In genomic region chr4:149425801-149426292, GRCm38 (mm10) we compare ENCODE assay signal across 8 mouse cellular contexts. TPM values are rescaled to one million over a fixed set of nuclear protein-coding genes. Genes with fewer than 3 reads are reported as not detected.
DNase-seq lines count a peak whose midpoint lies in the region; ATAC-seq and TF ChIP-seq lines count a peak whose summit lies in the region.
"Had no signal": no experiment of that assay in that cellular context is flagged by ENCODE, and none has a peak within 500 bp of the region (broad histone marks: within the 10 kb centered on the region; RNA-seq: fewer than 3 reads in every experiment).

No protein-coding gene starts in this region.

- peak overlapping the region; percentile 67 for H3K4me2 ChIP-seq in embryonic facial prominence, embryonic 15.5 days (replicated peaks)
- H3K4me2 ChIP-seq in liver, embryonic 16.5 days (ENCODE audit: low read depth, low read length) = peak overlapping the region; percentile 72

- WGBS in bone marrow, adult 2 months = under 1% methylated on average over 35 of the region's 35 CpGs
- under 1% methylated on average over 35 of the region's 35 CpGs for WGBS in embryonic facial prominence, embryonic 15.5 days
- 0% methylated on average over 35 of the region's 35 CpGs for WGBS in liver, embryonic 16.5 days (ENCODE audit: insufficient replicate concordance)

- no peak; the same call in 1 of the 2 replicates for TF ChIP-seq POLR2A in bone marrow, adult 2 months (IDR thresholded peaks at IDR 0.05; ENCODE audit: borderline replicate concordance, control insufficient read depth, low read depth, low read length)

- ATAC-seq in embryonic facial prominence, embryonic 15.5 days (ENCODE audit: insufficient number of reproducible peaks, low FRiP score, low TSS enrichment, low read depth) = no peak
- peak; percentile 16 for ATAC-seq in inflammation-experienced regulatory T-cells, adult 6 months
- peak; percentile 58 for ATAC-seq in liver, embryonic 16.5 days (ENCODE audit: low read depth)

- H3K36me3 ChIP-seq in embryonic facial prominence, embryonic 15.5 days = no peaks in the 10 kb centered on the region
- no peaks in the 10 kb centered on the region for H3K36me3 ChIP-seq in liver, embryonic 16.5 days (ENCODE audit: control insufficient read depth, insufficient read depth)

- H3K27ac ChIP-seq in bone marrow, adult 2 months (ENCODE audit: control insufficient read depth, insufficient read depth, low read depth, low read length, poor library complexity) = peak overlapping the region; percentile 92
- H3K27ac ChIP-seq in embryonic facial prominence, embryonic 15.5 days (replicated peaks) = peak overlapping the region; percentile 99
- peak overlapping the region; percentile 90 for H3K27ac ChIP-seq in liver, embryonic 16.5 days (ENCODE audit: low read length)

- H3K4me1 ChIP-seq in bone marrow, adult 2 months (ENCODE audit: control insufficient read depth, insufficient read depth, low read length) = no peaks in the 10 kb centered on the region; the same call in 1 of the 2 replicates
- peaks cover 17% of the 10 kb centered on the region; the same call in 1 of the 2 replicates for H3K4me1 ChIP-seq in embryonic facial prominence, embryonic 15.5 days
- H3K4me1 ChIP-seq in liver, embryonic 16.5 days (ENCODE audit: control insufficient read depth, low read depth, low read length) = peaks cover 8% of the 10 kb centered on the region

- TF ChIP-seq CTCF in bone marrow, adult 2 months (IDR thresholded peaks at IDR 0.05; ENCODE audit: control insufficient read depth, insufficient read depth, low read length) = no peak

- peak overlapping the region; percentile 86 for H3K9ac ChIP-seq in embryonic facial prominence, embryonic 15.5 days
- peak overlapping the region; percentile 95 for H3K9ac ChIP-seq in liver, embryonic 16.5 days (ENCODE audit: low read depth, low read length)

- peak; percentile 22 for DNase-seq in ovary, postnatal 14 days (ENCODE audit: low spot score)
- DNase-seq in ovary, postnatal 36 days (ENCODE audit: low spot score) = no peak
- peak; percentile 50 to 53 for DNase-seq in right cerebral cortex, adult 2 months (ENCODE audit: low spot score in 2 of 2)

- no peaks in the 10 kb centered on the region for H3K9me3 ChIP-seq in embryonic facial prominence, embryonic 15.5 days (replicated peaks)
- H3K9me3 ChIP-seq in liver, embryonic 16.5 days (replicated peaks; ENCODE audit: control insufficient read depth, low read length) = no peaks in the 10 kb centered on the region

- peak overlapping the region; percentile 97 for H3K4me3 ChIP-seq in bone marrow, adult 2 months (replicated peaks; ENCODE audit: control insufficient read depth, low read depth, low read length)
- peak overlapping the region; percentile 99 for H3K4me3 ChIP-seq in embryonic facial prominence, embryonic 15.5 days (replicated peaks)
- H3K4me3 ChIP-seq in liver, embryonic 16.5 days (ENCODE audit: low read depth, low read length) = peak overlapping the region; percentile 88

- no peaks in the 10 kb centered on the region for H3K27me3 ChIP-seq in embryonic facial prominence, embryonic 15.5 days
- H3K27me3 ChIP-seq in liver, embryonic 16.5 days (ENCODE audit: control insufficient read depth, insufficient read depth, low read depth, low read length) = no peaks in the 10 kb centered on the region

RNA-seq across cellular contexts. Expression of gene Ube4b, which starts 0.7 kb away (rescaled TPM):
- polyA plus RNA-seq in bone marrow, adult 2 months (2011; ENCODE audit: insufficient read depth, insufficient read length, low replicate concordance, missing spikeins) = 17.5 and 38.0 TPM in 2 replicates
- 42.5 and 45.8 TPM in 2 replicates for polyA plus RNA-seq in embryonic facial prominence, embryonic 15.5 days (2015; fragmentation: Nextera tagmentation; extraction: Ambion mirVana)
- 10 to 100 TPM in 2 of 3 experiments, 1 to 10 TPM in 1; 9.1 to 18.5 (median 14.7) TPM for polyA plus RNA-seq in inflammation-experienced regulatory T-cells, adult 6 months (2017; shearing (Covaris generic))
- 9.2 and 10.3 TPM in 2 replicates for polyA plus RNA-seq in liver, embryonic 16.5 days (2015; fragmentation: Nextera tagmentation; extraction: Ambion mirVana)

RNA-seq across cellular contexts. Expression of gene Rbp7, which starts 28.9 kb away (rescaled TPM):
- not detected in 2 replicates for polyA plus RNA-seq in bone marrow, adult 2 months (2011; ENCODE audit: insufficient read depth, insufficient read length, low replicate concordance, missing spikeins)
- polyA plus RNA-seq in embryonic facial prominence, embryonic 15.5 days (2015; fragmentation: Nextera tagmentation; extraction: Ambion mirVana) = 0.77 and 1.6 TPM in 2 replicates
- polyA plus RNA-seq in inflammation-experienced regulatory T-cells, adult 6 months (2017; shearing (Covaris generic)) = not detected
- polyA plus RNA-seq in liver, embryonic 16.5 days (2015; fragmentation: Nextera tagmentation; extraction: Ambion mirVana) = 0.14 TPM in 1 of 2 replicates, not detected in the other

RNA-seq across cellular contexts. Expression of gene Tmem274, which starts 51.3 kb away (rescaled TPM):
- polyA plus RNA-seq in bone marrow, adult 2 months (2011; ENCODE audit: insufficient read depth, insufficient read length, low replicate concordance, missing spikeins) = not detected in 2 replicates
- 0.28 and 0.39 TPM in 2 replicates for polyA plus RNA-seq in embryonic facial prominence, embryonic 15.5 days (2015; fragmentation: Nextera tagmentation; extraction: Ambion mirVana)
- under 1 TPM in 1 of 3 experiments, not detected in 2; 0.63 TPM for polyA plus RNA-seq in inflammation-experienced regulatory T-cells, adult 6 months (2017; shearing (Covaris generic))
- polyA plus RNA-seq in liver, embryonic 16.5 days (2015; fragmentation: Nextera tagmentation; extraction: Ambion mirVana) = 0.14 TPM in 1 of 2 replicates, not detected in the other
- polyA plus RNA-seq: frontal cortex, adult 2 months had no signal

RNA-seq across cellular contexts. Expression of gene Nmnat1, which starts 59.2 kb away (rescaled TPM):
- 0.99 and 3.6 TPM in 2 replicates for polyA plus RNA-seq in bone marrow, adult 2 months (2011; ENCODE audit: insufficient read depth, insufficient read length, low replicate concordance, missing spikeins)
- 10.9 and 12.1 TPM in 2 replicates for polyA plus RNA-seq in embryonic facial prominence, embryonic 15.5 days (2015; fragmentation: Nextera tagmentation; extraction: Ambion mirVana)
- polyA plus RNA-seq in inflammation-experienced regulatory T-cells, adult 6 months (2017; shearing (Covaris generic)) = 1 to 10 TPM; 6.2 to 6.9 (median 6.3) TPM
- polyA plus RNA-seq in liver, embryonic 16.5 days (2015; fragmentation: Nextera tagmentation; extraction: Ambion mirVana) = 4.7 and 5.2 TPM in 2 replicates

RNA-seq across cellular contexts. Expression of gene Lzic, which starts 59.2 kb away (rescaled TPM):
- polyA plus RNA-seq in bone marrow, adult 2 months (2011; ENCODE audit: insufficient read depth, insufficient read length, low replicate concordance, missing spikeins) = 13.6 and 14.5 TPM in 2 replicates
- polyA plus RNA-seq in embryonic facial prominence, embryonic 15.5 days (2015; fragmentation: Nextera tagmentation; extraction: Ambion mirVana) = 46.2 and 46.8 TPM in 2 replicates
- polyA plus RNA-seq in inflammation-experienced regulatory T-cells, adult 6 months (2017; shearing (Covaris generic)) = 10 to 100 TPM; 26.0 to 43.4 (median 28.2) TPM
- 9.1 and 9.7 TPM in 2 replicates for polyA plus RNA-seq in liver, embryonic 16.5 days (2015; fragmentation: Nextera tagmentation; extraction: Ambion mirVana)
